Mouse (Mus musculus): ENCODE data around the gene R3hcc1l. TPM values are rescaled to one million over a fixed set of nuclear protein-coding genes. Genes with fewer than 3 reads are reported as not detected.

Gene R3hcc1l
- polyA plus RNA-seq, 1 experiment from 2014 or later: 22.5 TPM

DNA sequence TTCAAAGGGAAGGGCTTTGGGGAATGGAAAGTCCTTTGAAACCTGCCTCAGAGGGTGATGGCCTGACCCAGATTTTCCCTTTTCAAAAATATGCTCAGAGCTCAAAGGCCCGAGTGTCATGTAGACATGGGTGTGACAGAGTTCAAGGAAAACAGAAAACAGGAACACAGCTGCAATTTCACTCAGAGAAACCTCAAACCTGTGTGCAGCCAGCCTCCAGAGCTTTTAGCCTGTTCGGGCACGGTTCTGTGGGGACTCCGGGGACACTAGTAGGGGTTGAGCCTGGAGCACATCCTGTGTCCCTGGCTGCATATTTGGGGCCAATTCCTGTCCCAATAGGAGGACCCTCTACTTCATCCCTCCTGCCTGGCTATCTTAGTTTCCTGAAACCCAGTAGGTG is 113.7 kb downstream of the R3hcc1l start:
- H3K27ac ChIP-seq (ENCODE audit: low read depth): no peak overlapping the region
- WGBS: 63% methylated on average over 4 of the region's 4 CpGs

DNA sequence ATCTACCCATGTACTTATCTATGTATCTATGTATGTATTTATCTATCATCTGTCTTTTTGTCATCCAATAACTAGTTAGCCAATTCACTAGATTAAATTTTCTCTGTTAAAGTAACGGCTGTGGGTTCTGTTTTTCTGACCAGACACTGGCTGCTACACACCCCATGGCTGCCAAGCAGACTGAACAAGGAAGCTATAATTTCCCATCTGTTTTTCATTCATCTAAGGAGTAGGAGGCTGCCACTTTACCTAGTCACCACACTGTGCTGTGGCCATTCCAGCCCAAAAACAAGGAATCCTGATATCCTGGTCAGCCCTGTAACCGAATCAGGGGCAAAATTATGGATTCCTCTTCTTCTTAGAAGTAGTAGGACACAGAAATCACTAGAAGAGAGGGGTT is 115.1 kb downstream of the R3hcc1l start:
- Histone ChIP-seq H3K4me2 (no peak overlapping the region), H3K9ac (no peak overlapping the region), H3K4me1 (ENCODE audit: insufficient read depth) (no peaks in the 10 kb centered on the region; the same call in 1 of the 2 replicates), H3K27ac (ENCODE audit: low read depth) (no peak overlapping the region), H3K27me3 (ENCODE audit: insufficient read depth, low read length) (no peaks in the 10 kb centered on the region), H3K9me3 (ENCODE audit: low read depth, low read length) (no peaks in the 10 kb centered on the region), H3K36me3 (ENCODE audit: insufficient read depth) (no peaks in the 10 kb centered on the region), H3K4me3 (ENCODE audit: low read depth, low read length) (no peak overlapping the region)
- ATAC-seq (ENCODE audit: insufficient read depth) (no peak), DNase-seq (no peak)
- 66% methylated on average over 2 of the region's 2 CpGs for WGBS
- no peak for TF ChIP-seq CTCF (IDR thresholded peaks at IDR 0.05; ENCODE audit: low read depth)

More for the DNA sequence above, 113.7 kb downstream of the R3hcc1l start:
- Histone ChIP-seq H3K4me1 (ENCODE audit: insufficient read depth) (no peaks in the 10 kb centered on the region), H3K4me2 (no peak overlapping the region), H3K36me3 (ENCODE audit: insufficient read depth) (no peaks in the 10 kb centered on the region), H3K9me3 (ENCODE audit: low read depth, low read length) (no peaks in the 10 kb centered on the region), H3K4me3 (ENCODE audit: low read depth, low read length) (no peak overlapping the region), H3K27me3 (ENCODE audit: insufficient read depth, low read length) (no peaks in the 10 kb centered on the region), H3K9ac (no peak overlapping the region)
- ATAC-seq (ENCODE audit: insufficient read depth) (no peak), DNase-seq (no peak)
- TF ChIP-seq CTCF (IDR thresholded peaks at IDR 0.05; ENCODE audit: low read depth): no peak

DNA sequence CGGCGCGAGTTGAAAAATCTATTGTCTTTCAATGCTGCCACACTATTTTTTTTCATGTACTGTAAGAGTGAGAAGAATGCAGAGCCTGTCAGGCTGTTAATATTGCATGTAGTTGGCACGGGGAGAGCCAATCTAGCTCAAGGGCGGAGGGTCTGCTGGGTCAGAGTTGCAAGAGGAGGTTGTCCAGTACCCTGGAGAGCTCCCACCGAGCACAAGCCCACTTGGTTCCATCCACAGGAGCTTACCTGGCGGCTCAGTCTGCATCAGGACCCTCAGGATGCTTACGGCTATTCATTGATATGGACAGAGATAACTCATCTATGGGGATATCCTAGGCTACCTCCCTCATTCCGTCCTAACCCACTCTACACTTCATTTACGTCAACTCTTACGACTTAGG is 118.1 kb downstream of the R3hcc1l start:
- H3K4me2 ChIP-seq: no peak overlapping the region
- 36% methylated on average over 11 of the region's 11 CpGs for WGBS
- no peak for TF ChIP-seq CTCF (IDR thresholded peaks at IDR 0.05; ENCODE audit: low read depth)
- no peak for ATAC-seq (ENCODE audit: insufficient read depth)
- H3K4me3 ChIP-seq (ENCODE audit: low read depth, low read length): no peak overlapping the region
- H3K9me3 ChIP-seq (ENCODE audit: low read depth, low read length): no peaks in the 10 kb centered on the region
- H3K9ac ChIP-seq: no peak overlapping the region
- H3K36me3 ChIP-seq (ENCODE audit: insufficient read depth): no peaks in the 10 kb centered on the region
- no peaks in the 10 kb centered on the region; the same call in 1 of the 2 replicates for H3K4me1 ChIP-seq (ENCODE audit: insufficient read depth)
- peak; percentile 81 for DNase-seq
- H3K27ac ChIP-seq (ENCODE audit: low read depth): no peak overlapping the region
- no peaks in the 10 kb centered on the region for H3K27me3 ChIP-seq (ENCODE audit: insufficient read depth, low read length)

DNA sequence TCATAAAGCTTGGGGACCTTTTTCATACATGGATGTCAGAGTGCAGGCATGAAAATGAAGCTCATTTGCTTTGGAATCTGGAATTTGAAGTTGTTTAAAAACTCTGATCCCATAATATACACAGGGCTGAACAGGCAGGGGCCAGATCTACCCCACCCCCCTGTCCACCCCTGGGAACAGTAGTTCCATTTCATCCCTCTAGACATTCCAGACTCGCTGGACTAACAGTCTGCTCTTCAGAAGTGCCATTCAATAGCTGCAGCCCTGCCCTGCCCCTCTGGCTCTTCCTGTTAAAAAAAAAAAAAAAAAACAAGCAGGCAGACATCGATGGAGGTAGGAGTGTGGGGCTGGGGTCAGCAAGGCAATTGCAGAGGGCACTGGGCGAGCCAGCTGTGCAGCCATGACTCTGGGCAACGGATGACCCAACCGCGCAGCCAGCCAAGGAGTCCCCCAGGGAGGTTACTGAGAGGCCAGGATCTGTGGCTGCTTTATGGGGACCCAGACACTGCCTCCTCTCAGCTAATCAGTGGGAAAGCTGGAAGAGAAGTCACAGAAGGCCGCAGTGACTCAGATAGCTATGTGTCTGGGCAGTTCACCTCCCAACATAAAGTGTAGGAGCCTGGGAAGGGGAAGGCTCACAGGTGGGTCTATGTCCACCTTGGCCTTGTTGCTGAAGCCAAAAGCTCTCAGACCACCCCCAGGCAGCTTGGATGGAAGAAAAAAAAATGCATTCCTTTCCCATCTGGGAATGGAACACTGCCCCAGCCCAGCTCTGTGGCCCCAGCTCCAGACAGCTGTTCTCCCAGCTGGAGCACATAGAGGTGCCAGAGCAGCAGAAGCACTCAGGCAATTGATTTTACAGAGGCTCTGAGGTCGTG is 120.3 kb downstream of the R3hcc1l start:
- Histone ChIP-seq H3K4me3 (ENCODE audit: low read depth, low read length) (no peak overlapping the region), H3K9me3 (ENCODE audit: low read depth, low read length) (no peaks in the 10 kb centered on the region), H3K4me2 (no peak overlapping the region), H3K27me3 (ENCODE audit: insufficient read depth, low read length) (no peaks in the 10 kb centered on the region), H3K9ac (no peak overlapping the region), H3K27ac (ENCODE audit: low read depth) (peak overlapping the region; percentile 69; the same call in 1 of the 2 replicates), H3K36me3 (ENCODE audit: insufficient read depth) (no peaks in the 10 kb centered on the region), H3K4me1 (ENCODE audit: insufficient read depth) (no peaks in the 10 kb centered on the region; the same call in 1 of the 2 replicates)
- 27% methylated on average over 8 of the region's 8 CpGs for WGBS
- no peak; the same call in 1 of the 2 replicates for ATAC-seq (ENCODE audit: insufficient read depth)
- TF ChIP-seq CTCF (IDR thresholded peaks at IDR 0.05; ENCODE audit: low read depth): no peak
- DNase-seq: peak; percentile 53

DNA sequence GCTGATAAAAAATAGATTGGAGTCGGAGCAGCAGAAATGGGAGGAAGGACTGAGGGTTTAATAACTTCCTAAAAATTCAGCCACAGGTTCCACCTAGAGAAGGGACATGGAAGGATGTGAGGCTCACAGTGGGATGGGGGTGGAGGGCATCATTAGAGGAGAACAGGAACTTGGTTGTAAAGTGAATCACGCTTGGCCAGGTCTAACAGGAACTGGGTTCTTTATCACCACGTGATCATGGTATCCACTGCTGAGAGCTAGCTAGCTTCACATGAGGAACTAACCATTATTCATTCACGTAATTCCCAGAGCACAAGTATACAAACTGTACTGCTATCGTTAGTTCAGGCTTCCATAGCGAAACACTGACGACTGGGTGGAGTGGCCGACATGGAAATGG is 121.0 kb downstream of the R3hcc1l start:
- Histone ChIP-seq H3K27me3 (ENCODE audit: insufficient read depth, low read length) (no peaks in the 10 kb centered on the region), H3K27ac (ENCODE audit: low read depth) (no peak overlapping the region)
- 42% methylated on average over 8 of the region's 8 CpGs for WGBS

DNA sequence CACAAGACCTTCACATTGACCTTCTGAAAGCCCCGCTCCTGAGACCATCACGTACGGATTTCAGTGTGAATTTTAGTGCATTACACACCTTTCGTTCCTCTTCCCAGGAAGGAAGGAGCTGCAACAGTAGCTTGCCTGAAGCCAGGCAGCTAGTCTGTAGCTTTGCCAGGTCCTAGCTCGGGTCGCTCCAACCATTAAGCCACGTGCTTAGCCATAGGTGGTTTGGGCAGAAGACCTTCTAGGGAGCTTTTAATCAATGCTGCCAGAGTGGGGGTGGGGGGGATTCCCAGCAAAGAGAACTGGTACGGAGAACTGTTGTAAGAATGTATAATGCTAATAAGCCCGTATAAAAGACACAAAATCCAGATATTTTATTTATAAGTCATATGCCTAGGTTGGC is 121.7 kb downstream of the R3hcc1l start:
- TF ChIP-seq CTCF (IDR thresholded peaks at IDR 0.05; ENCODE audit: low read depth): no peak
- no peak for DNase-seq
- no peaks in the 10 kb centered on the region for H3K9me3 ChIP-seq (ENCODE audit: low read depth, low read length)
- H3K4me1 ChIP-seq (ENCODE audit: insufficient read depth): no peaks in the 10 kb centered on the region; the same call in 1 of the 2 replicates
- H3K4me2 ChIP-seq: no peak overlapping the region
- WGBS: 80% methylated on average over 9 of the region's 9 CpGs
- no peaks in the 10 kb centered on the region for H3K36me3 ChIP-seq (ENCODE audit: insufficient read depth)
- H3K9ac ChIP-seq: no peak overlapping the region
- H3K27me3 ChIP-seq (ENCODE audit: insufficient read depth, low read length): no peaks in the 10 kb centered on the region
- no peak overlapping the region for H3K27ac ChIP-seq (ENCODE audit: low read depth)
- ATAC-seq (ENCODE audit: insufficient read depth): no peak
- H3K4me3 ChIP-seq (ENCODE audit: low read depth, low read length): no peak overlapping the region

More for the DNA sequence above, 121.0 kb downstream of the R3hcc1l start:
- Histone ChIP-seq H3K36me3 (ENCODE audit: insufficient read depth) (no peaks in the 10 kb centered on the region), H3K9ac (no peak overlapping the region), H3K4me2 (no peak overlapping the region), H3K4me1 (ENCODE audit: insufficient read depth) (no peaks in the 10 kb centered on the region; the same call in 1 of the 2 replicates), H3K4me3 (ENCODE audit: low read depth, low read length) (no peak overlapping the region), H3K9me3 (ENCODE audit: low read depth, low read length) (no peaks in the 10 kb centered on the region)
- ATAC-seq (ENCODE audit: insufficient read depth) (no peak), DNase-seq (no peak)
- no peak for TF ChIP-seq CTCF (IDR thresholded peaks at IDR 0.05; ENCODE audit: low read depth)

Other genes starting within 250 kb of the R3hcc1l start
- gene Crtac1, start 87.0 kb upstream of the R3hcc1l start, polyA plus RNA-seq (2014; fragmentation: Nextera tagmentation; extraction: Ambion mirVana): 0.72 and 0.97 TPM in 2 replicates
- gene Loxl4, start 94.1 kb downstream of the R3hcc1l start, polyA plus RNA-seq (2014; fragmentation: Nextera tagmentation; extraction: Ambion mirVana): 0.50 and 0.64 TPM in 2 replicates
- gene Pyroxd2, start 234.0 kb downstream of the R3hcc1l start, polyA plus RNA-seq (2014; fragmentation: Nextera tagmentation; extraction: Ambion mirVana): 4.2 and 5.0 TPM in 2 replicates